Mouse (Mus musculus) hindbrain, embryonic 11.5 days (tissue): ENCODE measurements around the gene Zbtb20. TPM values are rescaled to one million over a fixed set of nuclear protein-coding genes. Genes with fewer than 3 reads are reported as not detected.

ENCODE experiments used
- ATAC-seq: fragments of 200-750 bp; cut with Nextera tagmentation; 2 replicates; pipeline ENCODE4 v1.8.0; 2017; ENCODE audit warnings: mild to moderate bottlenecking, moderate TSS enrichment, moderate library complexity; ENCODE audit not compliant: low FRiP score
- DNase-seq: peaks from one replicate; pipeline ENCODE4 v3.0.0-alpha.2; 2015; ENCODE audit warnings: low spot score
- H3K27ac ChIP-seq: fragments of 300-500 bp; sonication (generic); 2 replicates; pipeline ENCODE4 v1.5.1; 2014; ENCODE audit warnings: mild to moderate bottlenecking, low read depth, low read length
- H3K27me3 ChIP-seq: fragments of 300-500 bp; sonication (generic); 2 replicates; pipeline ENCODE4 v1.6.1; 2014; ENCODE audit warnings: mild to moderate bottlenecking, low read length, moderate library complexity, mixed read lengths; ENCODE audit not compliant: control insufficient read depth, insufficient read depth
- H3K36me3 ChIP-seq: fragments of 300-500 bp; sonication (generic); 2 replicates; pipeline ENCODE4 v1.6.1; 2014; ENCODE audit warnings: mild to moderate bottlenecking, low read length, moderate library complexity, mixed read lengths; ENCODE audit not compliant: control insufficient read depth, insufficient read depth
- H3K4me1 ChIP-seq: fragments of 300-500 bp; sonication (generic); replicated peaks from 2 replicates; pipeline ENCODE4 v1.6.1; 2014; ENCODE audit warnings: low read length, mixed read lengths; ENCODE audit not compliant: control insufficient read depth, insufficient read depth
- H3K4me2 ChIP-seq: fragments of 300-500 bp; sonication (generic); replicated peaks from 2 replicates; pipeline ENCODE4 v1.6.1; 2014; ENCODE audit warnings: mild to moderate bottlenecking, low read depth, low read length
- H3K4me3 ChIP-seq: fragments of 300-500 bp; sonication (generic); 2 replicates; pipeline ENCODE4 v1.5.1; 2014; ENCODE audit warnings: low read depth, low read length
- H3K9ac ChIP-seq: fragments of 300-500 bp; sonication (generic); 2 replicates; pipeline ENCODE4 v1.6.1; 2014; ENCODE audit warnings: low read depth, low read length
- H3K9me3 ChIP-seq: fragments of 300-500 bp; sonication (generic); 2 replicates; pipeline ENCODE4 v1.6.1; 2016; ENCODE audit warnings: low read length; ENCODE audit not compliant: control insufficient read depth
- WGBS: fragments of 180-500 bp; shearing (Covaris S2); extraction: QIAGEN DNeasy Blood & Tissue Kit; methylation state at CpG from one replicate; pipeline ENCODE4 v1.1.7; 2014; 5-methylcytosine and 5-hydroxymethylcytosine counted together
- microRNA counts: library from miRNA; unstranded; fragments of <30 nt; microRNA quantifications from one replicate; lab custom pipeline; 2015
- polyA plus RNA-seq: library from polyadenylated mRNA; unstranded; fragments of >200 nt; fragmentation: Nextera tagmentation; extraction: Ambion mirVana; gene quantifications from 2 replicates; pipeline ENCODE4 v1.2.1, GENCODE M21; 2014

The Zbtb20 gene
- polyA plus RNA-seq, 1 experiment from 2014 or later = 64.1 TPM

DNA sequence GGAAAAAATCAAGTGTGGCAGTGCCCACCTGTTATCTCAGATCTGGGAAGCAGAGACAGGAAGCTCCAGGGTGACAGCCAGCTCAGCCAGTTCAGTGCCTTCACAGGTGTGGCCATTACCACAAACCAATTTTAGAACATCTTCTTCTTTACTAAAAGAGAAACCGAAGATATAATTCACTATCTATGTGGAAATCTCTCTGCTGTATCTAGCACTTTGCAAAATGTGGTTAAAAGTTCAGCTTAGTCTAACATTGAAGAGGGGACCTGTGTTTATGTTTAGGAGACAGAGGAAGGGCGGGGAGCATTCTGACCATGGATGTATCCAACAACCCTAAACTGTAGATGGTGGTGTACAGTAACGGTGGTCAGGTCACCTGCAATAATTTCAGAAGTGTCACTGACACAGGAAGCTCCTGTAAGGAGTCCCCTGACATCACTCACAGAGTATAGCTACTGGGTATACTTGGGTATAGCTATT is 814.6 kb downstream of the Zbtb20 start:
- H3K9me3 ChIP-seq = no peaks in the 10 kb centered on the region
- DNase-seq (no peak), ATAC-seq (no peak)
- H3K4me2 ChIP-seq = no peak overlapping the region
- 95% methylated on average over 3 of the region's 3 CpGs for WGBS
- no peaks in the 10 kb centered on the region for H3K4me1 ChIP-seq
- H3K9ac ChIP-seq = no peak overlapping the region
- H3K27ac ChIP-seq = no peak overlapping the region
- H3K36me3 ChIP-seq = no peaks in the 10 kb centered on the region
- H3K27me3 ChIP-seq = no peaks in the 10 kb centered on the region
- no peak overlapping the region for H3K4me3 ChIP-seq

DNA sequence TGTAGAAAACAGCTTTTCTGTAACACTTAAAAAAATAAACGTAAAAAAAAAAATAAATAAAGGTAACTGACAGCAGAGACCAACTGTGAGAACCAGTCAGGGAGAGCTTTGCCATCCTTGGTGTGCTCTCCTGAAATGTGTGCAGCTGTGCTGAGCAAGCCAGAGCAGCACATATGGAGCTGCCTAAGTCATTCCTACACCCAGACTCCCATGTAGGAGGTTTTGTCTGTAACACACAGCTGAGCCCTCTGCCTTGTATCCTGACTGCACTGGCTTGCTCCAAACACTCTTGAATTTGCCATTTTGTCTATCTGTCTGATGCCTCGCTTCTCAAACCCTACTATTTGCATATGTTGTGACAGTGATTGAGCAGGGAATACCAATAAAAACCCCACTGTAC is 815.2 kb downstream of the Zbtb20 start:
- H3K9ac ChIP-seq = no peak overlapping the region
- no peaks in the 10 kb centered on the region for H3K4me1 ChIP-seq
- no peak for ATAC-seq
- no peak overlapping the region for H3K27ac ChIP-seq
- H3K4me3 ChIP-seq = no peak overlapping the region
- 82% methylated on average over 2 of the region's 2 CpGs for WGBS
- H3K36me3 ChIP-seq = no peaks in the 10 kb centered on the region
- no peaks in the 10 kb centered on the region for H3K27me3 ChIP-seq
- H3K4me2 ChIP-seq = no peak overlapping the region
- DNase-seq = no peak
- no peaks in the 10 kb centered on the region for H3K9me3 ChIP-seq

DNA sequence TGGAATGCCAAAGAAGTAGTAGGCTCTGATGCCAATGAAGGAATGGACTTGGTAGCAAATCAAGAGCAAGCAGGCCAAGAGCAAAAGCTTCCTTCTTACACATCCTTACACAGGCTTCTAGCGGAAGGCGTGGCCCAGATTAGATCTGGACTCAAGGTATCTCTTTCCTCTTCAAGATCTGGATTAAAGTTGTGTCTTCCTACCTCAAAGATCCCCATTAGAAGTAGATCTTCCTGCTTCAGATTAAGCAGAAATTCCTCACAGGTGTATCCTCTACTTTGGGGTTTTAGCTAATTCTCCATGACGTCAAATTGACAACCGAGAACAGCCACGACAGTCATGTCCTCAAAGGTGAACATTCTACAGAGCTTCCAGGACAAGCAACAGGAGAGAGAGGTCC is 816.1 kb downstream of the Zbtb20 start:
- DNase-seq (no peak), ATAC-seq (no peak)
- H3K27me3 ChIP-seq = no peaks in the 10 kb centered on the region
- H3K4me1 ChIP-seq = no peaks in the 10 kb centered on the region
- H3K36me3 ChIP-seq = no peaks in the 10 kb centered on the region
- H3K4me2 ChIP-seq = no peak overlapping the region
- no peaks in the 10 kb centered on the region for H3K9me3 ChIP-seq
- no peak overlapping the region for H3K27ac ChIP-seq
- H3K9ac ChIP-seq = no peak overlapping the region
- WGBS = 91% methylated on average over 5 of the region's 5 CpGs
- no peak overlapping the region for H3K4me3 ChIP-seq

MicroRNAs encoded within 50 kb of the gene (microRNA counts, 519-probe panel; counts per million panel counts)
- not detected for microRNA mmu-miR-568 (lab: Ali Mortazavi, UCI)
